Mouse (Mus musculus) testis, postnatal 10 days (tissue): ENCODE measurements at regions not wholly inside any gene's neighbourhood (a gene's known extent, or its start where the extent isn't known, plus 50 kb on each side); places are given as distances from the start of the nearest gene placed in this dataset.

ENCODE experiments used
- DNase-seq: peaks from one replicate; pipeline ENCODE4 v3.0.0; 2021; ENCODE audit warnings: low spot score

GRCm38 (mm10) chr9:57325962-57326361 lies 63.5 kb upstream of the 1700017B05Rik start:
- DNase-seq: no peak

GRCm38 (mm10) chr9:57319009-57319408 lies 56.6 kb upstream of the 1700017B05Rik start:
- no peak for DNase-seq

- DNase-seq: peak; percentile 47
These were observed 55.3 kb upstream of the 1700017B05Rik start for GRCm38 (mm10) chr9:57317531-57318201.

GRCm38 (mm10) chr9:57315032-57315660 lies 52.7 kb upstream of the 1700017B05Rik start:
- DNase-seq: no peak

GRCm38 (mm10) chr9:57313876-57314275 lies 51.5 kb upstream of the 1700017B05Rik start:
- DNase-seq: no peak

GRCm38 (mm10) chr9:57312521-57312920 lies 50.1 kb upstream of the 1700017B05Rik start:
- DNase-seq: no peak
